Mouse (Mus musculus) NIH3T3 (cell line): ENCODE data around the gene Myo15b.
A peak's percentile ranks its signal among the peaks of the same experiment; 100 is the strongest.

Experiments
- DNase-seq: peaks from one replicate; pipeline ENCODE4 v3.0.0-alpha.2; 2012; ENCODE audit warnings: low read depth

The Myo15b gene

GRCm38 (mm10) chr11:115903384-115904230 is 45.4 kb downstream of the Myo15b start:
- peak; percentile 17 for DNase-seq

- DNase-seq: no peak
Observed at GRCm38 (mm10) chr11:115904231-115904955, 46.2 kb downstream of the Myo15b start.

GRCm38 (mm10) chr11:115904956-115905790 is 47.0 kb downstream of the Myo15b start:
- DNase-seq: no peak

- no peak for DNase-seq
Observed at GRCm38 (mm10) chr11:115906116-115906515, 47.9 kb downstream of the Myo15b start.

- DNase-seq: no peak
Observed at GRCm38 (mm10) chr11:115906521-115906920, 48.3 kb downstream of the Myo15b start.

GRCm38 (mm10) chr11:115911134-115911561 is 52.9 kb downstream of the Myo15b start:
- no peak for DNase-seq

GRCm38 (mm10) chr11:115911632-115912376 is 53.6 kb downstream of the Myo15b start, which contains the start of gene Smim6:
Smim6 (plus strand) TSS chr11:115912017.
- no peak for DNase-seq

- DNase-seq: no peak
Observed at GRCm38 (mm10) chr11:115916579-115916978, 58.4 kb downstream of the Myo15b start.

- no peak for DNase-seq
Observed at GRCm38 (mm10) chr11:115918637-115919036, 60.4 kb downstream of the Myo15b start.

- no peak for DNase-seq
Observed at GRCm38 (mm10) chr11:115919073-115919472, 60.9 kb downstream of the Myo15b start.

- DNase-seq: peak; percentile 72
Observed at GRCm38 (mm10) chr11:115920110-115920818, 62.1 kb downstream of the Myo15b start.

GRCm38 (mm10) chr11:115921986-115922385 is 63.8 kb downstream of the Myo15b start:
- no peak for DNase-seq

- DNase-seq: no peak
Observed at GRCm38 (mm10) chr11:115929031-115929430, 70.8 kb downstream of the Myo15b start.

- no peak for DNase-seq
Observed at GRCm38 (mm10) chr11:115929818-115930217, 71.6 kb downstream of the Myo15b start.

GRCm38 (mm10) chr11:115931235-115931634 is 73.0 kb downstream of the Myo15b start:
- DNase-seq: no peak

GRCm38 (mm10) chr11:115933108-115933746 is 75.0 kb downstream of the Myo15b start, which contains the start of the genes Sap30bp and Recql5:
Sap30bp (plus strand) TSS chr11:115933282.
Recql5 (minus strand) TSS chr11:115933477.
- DNase-seq: peak; percentile 99

- DNase-seq: no peak
Observed at GRCm38 (mm10) chr11:115933747-115934110, 75.5 kb downstream of the Myo15b start.

- DNase-seq: peak; percentile 92
Observed at GRCm38 (mm10) chr11:115939690-115940329, 81.6 kb downstream of the Myo15b start.

GRCm38 (mm10) chr11:115941980-115942379 is 83.8 kb downstream of the Myo15b start:
- DNase-seq: no peak
